Mouse (Mus musculus) lung, embryonic 14.5 days (tissue): ENCODE measurements around the gene 4932429P05Rik. TPM values are rescaled to one million over a fixed set of nuclear protein-coding genes. Genes with fewer than 3 reads are reported as not detected.

ENCODE experiments used
- ATAC-seq: fragments of 200-750 bp; cut with Nextera tagmentation; 2 replicates; pipeline ENCODE4 v1.8.0; 2017; ENCODE audit warnings: mild to moderate bottlenecking, moderate TSS enrichment, moderate library complexity; ENCODE audit not compliant: insufficient read depth
- DNase-seq: peaks from one replicate; pipeline ENCODE4 v3.0.0-alpha.2; 2015
- H3K27ac ChIP-seq: fragments of 300-500 bp; sonication (generic); 2 replicates; pipeline ENCODE4 v1.5.1; 2014; ENCODE audit warnings: low read depth, mild to moderate bottlenecking, moderate library complexity
- H3K27me3 ChIP-seq: fragments of 300-500 bp; sonication (generic); 2 replicates; pipeline ENCODE4 v1.6.1; 2014; ENCODE audit warnings: low read length, control low read depth; ENCODE audit not compliant: insufficient read depth
- H3K36me3 ChIP-seq: fragments of 300-500 bp; sonication (generic); 2 replicates; pipeline ENCODE4 v1.6.1; 2014; ENCODE audit warnings: control low read depth; ENCODE audit not compliant: insufficient read depth
- H3K4me1 ChIP-seq: fragments of 300-500 bp; sonication (generic); 2 replicates; pipeline ENCODE4 v1.6.1; 2014; ENCODE audit warnings: antibody characterized with exemption, control low read depth; ENCODE audit not compliant: insufficient read depth
- H3K4me2 ChIP-seq: fragments of 300-500 bp; sonication (generic); 2 replicates; pipeline ENCODE4 v1.6.1; 2014; ENCODE audit warnings: mild to moderate bottlenecking
- H3K4me3 ChIP-seq: fragments of 300-500 bp; sonication (generic); 2 replicates; pipeline ENCODE4 v1.5.1; 2014; ENCODE audit warnings: low read depth, low read length
- H3K9ac ChIP-seq: fragments of 300-500 bp; sonication (generic); 2 replicates; pipeline ENCODE4 v1.6.1; 2014
- H3K9me3 ChIP-seq: fragments of 300-500 bp; sonication (generic); 2 replicates; pipeline ENCODE4 v1.6.1; 2016; ENCODE audit warnings: low read depth, low read length, control low read depth
- CTCF ChIP-seq: IDR thresholded peaks from 2 replicates; pipeline ENCODE4 v1.5.1; 2016; ENCODE audit warnings: antibody characterized with exemption, low read depth
- polyA plus RNA-seq: library from polyadenylated mRNA; unstranded; fragments of >200 nt; fragmentation: Nextera tagmentation; extraction: Ambion mirVana; gene quantifications from 2 replicates; pipeline ENCODE4 v1.2.1, GENCODE M21; 2014

The 4932429P05Rik gene
- not detected in 2 replicates for polyA plus RNA-seq

DNA sequence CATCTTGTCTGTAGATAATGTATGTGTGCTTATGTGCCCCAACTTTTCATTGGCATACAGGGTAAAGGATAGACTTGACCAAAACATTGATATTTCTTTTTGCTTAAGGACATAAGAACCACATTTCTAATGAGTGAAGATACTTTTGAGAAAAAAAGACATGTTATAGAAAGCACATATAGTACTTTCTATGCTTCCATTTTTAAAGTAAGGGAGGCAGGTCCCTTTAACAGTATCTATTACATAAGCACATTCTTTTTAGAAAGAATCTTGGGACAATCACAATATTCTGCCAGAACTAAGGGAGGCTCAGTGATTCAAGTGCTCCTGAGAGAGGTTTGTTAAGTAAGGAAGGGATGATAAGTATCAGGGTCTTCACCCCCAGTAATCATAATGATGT lies at the start of gene 4932429P05Rik:
4932429P05Rik (plus strand) TSS at position 301 of the 400 bp plus-strand sequence.
- Histone ChIP-seq H3K9ac (no peak within 1 kb of the TSS), H3K4me3 (no peak within 1 kb of the TSS), H3K27me3 (no peaks in the 10 kb centered on the region), H3K27ac (no peak within 1 kb of the TSS), H3K4me2 (no peak within 1 kb of the TSS), H3K4me1 (no peaks in the 10 kb centered on the region), H3K9me3 (no peaks in the 10 kb centered on the region), H3K36me3 (no peaks in the 10 kb centered on the region)
- ATAC-seq (no peak), DNase-seq (no peak)
- TF ChIP-seq CTCF = no peak

Other genes starting within 250 kb of the 4932429P05Rik start
- not detected in 2 replicates for gene 4930415L06Rik, start 180.6 kb downstream of the 4932429P05Rik start, polyA plus RNA-seq